Mouse (Mus musculus): ENCODE data around the gene Cacng8. TPM values are rescaled to one million over a fixed set of nuclear protein-coding genes. Genes with fewer than 3 reads are reported as not detected.

The Cacng8 gene
- not detected for total RNA-seq (2021)

GRCm38 (mm10) chr7:3390413-3391080 is at the start of gene Cacng8:
Gene Cacng8, plus strand, starts transcription at chr7:3390683.
- DNase-seq = no peak
- intact Hi-C loops (cut with DNase I) = no loop called here

- intact Hi-C loops (cut with DNase I) = no loop called here
- DNase-seq = no peak
Measured at GRCm38 (mm10) chr7:3343861-3344260, 46.6 kb upstream of the Cacng8 start.

GRCm38 (mm10) chr7:3345301-3345700 is 45.2 kb upstream of the Cacng8 start:
- DNase-seq = no peak
- intact Hi-C loops (cut with DNase I) = no loop called here

- DNase-seq = no peak
- intact Hi-C loops (cut with DNase I) = no loop called here
Measured at GRCm38 (mm10) chr7:3347366-3348287, 42.9 kb upstream of the Cacng8 start.

GRCm38 (mm10) chr7:3348326-3348725 is 42.2 kb upstream of the Cacng8 start:
- no peak for DNase-seq
- intact Hi-C loops (cut with DNase I) = no loop called here

- intact Hi-C loops (cut with DNase I) = no loop called here
- no peak for DNase-seq
Measured at GRCm38 (mm10) chr7:3349775-3350174, 40.7 kb upstream of the Cacng8 start.

- intact Hi-C loops (cut with DNase I) = no loop called here
- no peak for DNase-seq
Measured at GRCm38 (mm10) chr7:3351536-3351935, 38.9 kb upstream of the Cacng8 start.

GRCm38 (mm10) chr7:3354850-3355249 is 35.6 kb upstream of the Cacng8 start:
- intact Hi-C loops (cut with DNase I) = no loop called here
- no peak for DNase-seq

GRCm38 (mm10) chr7:3360678-3361077 is 29.8 kb upstream of the Cacng8 start:
- DNase-seq = no peak
- intact Hi-C loops (cut with DNase I) = no loop called here

GRCm38 (mm10) chr7:3365547-3366279 is 24.8 kb upstream of the Cacng8 start:
- intact Hi-C loops (cut with DNase I) = no loop called here
- DNase-seq = no peak

GRCm38 (mm10) chr7:3366705-3367516 is 23.6 kb upstream of the Cacng8 start:
- DNase-seq = no peak
- intact Hi-C loops (cut with DNase I) = no loop called here

GRCm38 (mm10) chr7:3367569-3367968 is 22.9 kb upstream of the Cacng8 start:
- DNase-seq = no peak
- intact Hi-C loops (cut with DNase I) = no loop called here

- intact Hi-C loops (cut with DNase I) = no loop called here
- no peak for DNase-seq
Measured at GRCm38 (mm10) chr7:3368311-3368710, 22.2 kb upstream of the Cacng8 start.

- intact Hi-C loops (cut with DNase I) = no loop called here
Measured at GRCm38 (mm10) chr7:3369189-3369588, 21.3 kb upstream of the Cacng8 start.

GRCm38 (mm10) chr7:3370407-3370806 is 20.1 kb upstream of the Cacng8 start:
- no peak for DNase-seq
- intact Hi-C loops (cut with DNase I) = no loop called here

More at GRCm38 (mm10) chr7:3369189-3369588, 21.3 kb upstream of the Cacng8 start:
- no peak for DNase-seq

- DNase-seq = no peak
- intact Hi-C loops (cut with DNase I) = no loop called here
Measured at GRCm38 (mm10) chr7:3372376-3372775, 18.1 kb upstream of the Cacng8 start.

- no peak for DNase-seq
Measured at GRCm38 (mm10) chr7:3373754-3374153, 16.7 kb upstream of the Cacng8 start.

GRCm38 (mm10) chr7:3376831-3377230 is 13.7 kb upstream of the Cacng8 start:
- peak; percentile 60 to 78 for DNase-seq
- intact Hi-C loops (cut with DNase I) = loop anchor here (2.0 kb wide), 1 partner anchor 154 kb away; no protein-coding TSS in a partner anchor

More at GRCm38 (mm10) chr7:3373754-3374153, 16.7 kb upstream of the Cacng8 start:
- intact Hi-C loops (cut with DNase I) = no loop called here

- intact Hi-C loops (cut with DNase I) = loop anchor here (5.0 kb wide), 1 partner anchor 330 kb away; no protein-coding TSS in a partner anchor
- no peak for DNase-seq
Measured at GRCm38 (mm10) chr7:3382123-3382522, 8.4 kb upstream of the Cacng8 start.

GRCm38 (mm10) chr7:3384807-3385319 is 5.6 kb upstream of the Cacng8 start:
- intact Hi-C loops (cut with DNase I) = loop anchor here (5.0 kb wide), 1 partner anchor 327 kb away; no protein-coding TSS in a partner anchor
- DNase-seq = no peak

All from heart, postnatal 10 days (tissue).